Mouse (Mus musculus) thymus, postnatal 25 days (tissue): ENCODE data around the gene Trip12.

ENCODE experiments used
- DNase-seq: peaks from one replicate; pipeline ENCODE4 v3.0.0; 2022

Gene Trip12

GRCm38 (mm10) chr1:84855756-84856155 lies 15.4 kb upstream of the Trip12 start:
- no peak for DNase-seq

GRCm38 (mm10) chr1:84854966-84855365 lies 14.7 kb upstream of the Trip12 start:
- DNase-seq: no peak

GRCm38 (mm10) chr1:84853721-84854120 lies 13.4 kb upstream of the Trip12 start:
- no peak for DNase-seq

GRCm38 (mm10) chr1:84851512-84852235 lies 11.4 kb upstream of the Trip12 start:
- no peak for DNase-seq

DNA sequence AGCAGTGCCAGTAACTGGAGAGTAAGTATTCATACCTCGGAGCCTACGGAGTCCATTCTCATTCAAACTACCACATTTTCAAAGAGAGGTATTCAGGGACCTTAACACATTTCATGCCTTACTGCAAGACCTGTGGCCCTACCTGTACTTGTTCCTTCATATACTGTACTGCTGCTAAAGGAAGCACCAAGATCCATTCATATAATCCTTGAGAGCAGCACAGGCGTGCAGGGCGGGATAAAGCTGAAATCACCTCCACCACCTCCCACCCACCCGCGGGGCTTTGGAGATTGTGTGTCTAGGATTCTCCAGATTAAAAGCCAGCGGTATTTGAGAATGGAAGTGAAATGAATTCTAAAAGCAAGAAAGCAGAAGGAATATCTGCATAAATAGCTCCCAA lies 10.2 kb upstream of the Trip12 start:
- no peak for DNase-seq

DNA sequence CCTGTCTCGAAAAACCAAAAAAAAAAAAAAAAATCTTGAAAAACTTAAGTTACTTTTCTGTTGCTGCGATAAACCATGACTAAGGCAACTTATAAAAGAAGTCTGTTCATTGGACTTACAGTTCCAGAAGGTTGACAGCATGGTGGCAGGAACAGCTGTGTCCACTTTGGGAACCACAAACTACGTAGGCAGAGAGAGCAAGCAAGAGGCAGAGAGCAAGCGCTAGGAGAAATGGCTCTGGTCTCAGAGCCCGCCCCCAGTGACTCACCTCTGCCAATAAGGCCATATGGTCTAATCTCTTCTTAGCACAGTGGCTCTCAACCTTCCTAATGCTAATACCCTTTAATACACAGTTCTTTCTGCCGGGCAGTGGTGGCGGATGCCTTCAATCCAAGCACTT lies 9.5 kb upstream of the Trip12 start:
- DNase-seq: no peak

DNA sequence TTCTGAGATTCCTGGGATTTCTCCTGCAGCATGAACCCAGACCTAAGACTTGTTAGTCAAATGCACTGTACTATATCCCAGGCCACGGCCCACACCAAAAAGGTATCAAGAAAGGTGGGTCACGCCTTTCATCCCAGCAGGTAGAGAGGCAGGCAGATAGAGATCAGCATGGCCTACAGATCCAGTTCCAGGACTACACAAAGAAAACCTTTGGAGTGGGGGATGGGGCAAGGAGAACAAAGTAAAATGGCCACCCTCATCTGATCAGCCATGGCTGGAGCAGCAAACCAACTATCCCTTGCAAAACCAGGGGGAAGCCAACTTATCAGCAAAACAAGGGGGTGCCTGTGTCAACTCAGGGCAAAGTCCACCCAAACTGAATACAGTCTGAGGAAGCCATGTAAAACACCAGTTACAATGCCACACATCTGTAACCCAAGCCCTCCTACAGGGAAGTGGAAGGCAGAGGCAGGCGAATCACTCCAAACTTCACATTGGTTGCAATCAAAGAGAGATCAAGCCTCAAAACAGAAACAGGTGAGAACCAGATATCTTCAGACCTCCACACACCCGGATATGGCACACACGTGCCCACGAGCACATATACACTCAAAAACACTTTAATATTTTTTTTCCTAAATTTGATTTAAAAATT lies 8.6 kb upstream of the Trip12 start:
- no peak for DNase-seq

GRCm38 (mm10) chr1:84848335-84848734 lies 8.0 kb upstream of the Trip12 start:
- DNase-seq: no peak

GRCm38 (mm10) chr1:84847698-84848097 lies 7.4 kb upstream of the Trip12 start:
- DNase-seq: no peak

- no peak for DNase-seq
Measured at GRCm38 (mm10) chr1:84843366-84843765, 3.0 kb upstream of the Trip12 start.

GRCm38 (mm10) chr1:84841061-84841460 lies 745 bp upstream of the Trip12 start:
- DNase-seq: no peak

DNA sequence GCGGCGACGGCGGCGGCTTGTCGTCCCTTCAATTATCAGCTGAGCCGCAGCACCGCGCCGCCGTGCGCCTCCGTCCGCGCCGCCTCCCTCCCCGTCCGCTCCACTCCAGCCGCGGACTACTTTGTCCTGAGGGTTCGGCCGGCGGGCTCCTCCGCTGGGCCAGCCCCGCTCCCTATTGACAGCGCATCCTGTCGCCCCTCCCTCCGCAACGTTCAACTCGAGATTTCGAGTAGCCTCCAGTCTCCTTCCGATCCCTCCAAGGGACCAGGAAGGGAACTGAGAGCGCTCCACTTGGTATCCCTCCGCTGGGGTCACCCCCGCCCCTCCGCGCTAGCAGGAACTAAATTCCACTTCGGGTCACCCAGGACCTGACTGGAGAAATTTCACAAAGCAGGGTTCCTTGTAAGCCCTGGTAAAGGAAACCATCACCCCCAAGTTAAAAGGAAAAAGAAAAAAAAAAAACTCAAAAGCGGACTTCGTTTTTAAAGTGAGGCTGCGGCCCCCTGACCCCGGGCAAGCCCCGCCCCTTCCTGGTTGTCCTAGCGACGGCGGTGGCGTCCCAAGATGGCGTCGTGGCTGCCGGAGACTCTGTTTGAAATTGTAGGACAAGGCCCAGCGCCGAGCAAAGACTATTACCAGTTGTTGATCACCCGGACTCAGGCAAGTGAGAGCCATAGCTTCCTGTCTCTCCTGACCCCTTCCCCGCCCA lies 853 bp downstream of the Trip12 start, which contains the start of gene Fbxo36:
Gene Fbxo36, plus strand, starts transcription at position 533 of the 709 bp plus-strand sequence.
- peak; percentile 92 for DNase-seq

DNA sequence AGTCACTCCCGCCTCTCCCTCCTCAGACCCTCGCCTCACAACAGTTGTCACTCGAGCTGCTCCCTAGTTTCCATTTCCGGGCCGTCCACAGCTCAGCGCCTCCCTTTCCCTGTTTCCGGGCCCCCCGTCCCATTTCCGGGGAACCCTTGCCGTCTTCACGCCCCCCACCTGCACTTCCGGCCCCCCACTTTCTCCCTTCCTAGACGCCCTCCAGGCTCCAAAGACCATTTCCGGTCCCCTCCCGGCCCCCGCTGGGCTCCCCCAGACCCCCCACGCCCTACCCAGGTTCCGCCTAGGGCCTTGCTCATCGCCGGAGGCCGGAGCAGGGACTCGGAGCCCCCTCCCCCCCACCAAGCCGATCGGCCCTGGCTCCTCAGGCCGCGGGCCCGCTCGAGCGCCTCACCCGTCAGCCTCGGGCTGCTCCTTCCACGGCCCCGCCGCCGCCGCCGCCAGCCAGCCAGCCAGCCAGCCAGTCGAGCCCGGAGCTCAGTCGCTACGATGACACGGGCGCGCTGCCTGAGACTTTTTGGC lies 1.6 kb downstream of the Trip12 start:
- peak; percentile 88 for DNase-seq

DNA sequence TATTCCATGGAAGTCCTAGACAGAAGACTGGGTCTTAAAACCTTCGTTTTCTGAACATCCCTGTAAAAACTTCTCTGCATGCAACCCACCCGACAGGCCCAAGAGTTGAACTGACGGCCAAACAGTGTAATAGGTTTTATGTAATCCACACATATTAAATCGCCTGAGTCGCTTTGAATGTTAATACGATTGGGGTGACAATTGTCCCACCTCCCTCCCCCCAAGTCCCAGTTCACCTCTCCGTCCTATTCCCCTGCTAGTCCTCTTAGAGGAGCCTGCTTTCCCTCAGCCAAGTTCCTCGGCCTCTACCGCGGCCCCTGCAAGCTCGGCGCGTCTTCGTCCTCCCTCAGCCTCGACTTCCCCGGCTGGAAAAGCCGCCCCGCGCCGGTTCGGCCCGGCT lies 2.2 kb downstream of the Trip12 start:
- DNase-seq: no peak

DNA sequence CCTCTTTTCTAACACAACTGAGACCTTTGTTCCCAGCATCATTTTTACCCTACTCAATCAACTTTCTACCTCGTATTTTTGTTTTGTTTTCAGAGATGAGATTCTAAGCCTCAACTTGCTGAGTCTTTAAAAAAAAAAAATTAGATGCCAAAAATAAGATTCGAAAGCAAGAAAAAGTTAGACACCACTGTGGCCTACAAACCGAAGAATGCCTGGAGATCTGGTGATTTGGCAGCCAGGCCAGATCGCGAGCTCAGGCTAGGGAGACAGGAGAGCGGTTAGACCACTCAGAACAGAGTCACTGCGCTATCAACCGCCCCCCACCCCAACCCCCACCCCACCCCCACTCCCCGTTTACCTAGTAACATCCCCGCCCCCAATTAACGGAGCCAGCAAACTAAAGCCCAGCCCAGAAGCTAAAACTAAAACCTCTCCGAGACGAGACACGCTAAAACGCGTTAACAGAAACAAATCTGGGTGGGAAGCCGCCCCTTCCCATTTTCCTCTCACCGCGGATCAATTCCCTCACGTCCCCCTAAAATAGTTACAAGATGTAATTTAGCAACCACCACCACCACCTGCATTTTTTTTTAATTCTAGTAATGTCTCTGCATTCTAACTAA lies 2.7 kb downstream of the Trip12 start:
- no peak for DNase-seq

DNA sequence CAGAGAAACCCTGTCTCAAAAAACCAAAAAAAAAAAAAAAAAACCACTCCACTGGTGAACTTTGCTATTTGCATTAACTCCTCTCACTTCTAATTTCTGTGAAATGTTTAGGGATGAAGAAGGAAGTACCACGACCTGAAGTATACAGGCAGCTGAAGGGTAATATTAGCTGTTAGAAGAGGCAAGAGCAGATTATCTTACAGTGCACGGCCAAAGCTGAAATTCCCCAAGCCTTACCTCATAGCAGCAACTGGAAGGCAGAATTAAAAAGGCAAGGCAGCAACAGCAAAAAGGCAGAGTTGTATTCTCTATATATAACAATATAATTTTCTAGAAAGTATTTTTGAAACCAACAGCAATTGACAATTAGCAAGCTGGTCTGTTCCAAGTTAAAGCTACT lies 15.2 kb downstream of the Trip12 start:
- DNase-seq: no peak

DNA sequence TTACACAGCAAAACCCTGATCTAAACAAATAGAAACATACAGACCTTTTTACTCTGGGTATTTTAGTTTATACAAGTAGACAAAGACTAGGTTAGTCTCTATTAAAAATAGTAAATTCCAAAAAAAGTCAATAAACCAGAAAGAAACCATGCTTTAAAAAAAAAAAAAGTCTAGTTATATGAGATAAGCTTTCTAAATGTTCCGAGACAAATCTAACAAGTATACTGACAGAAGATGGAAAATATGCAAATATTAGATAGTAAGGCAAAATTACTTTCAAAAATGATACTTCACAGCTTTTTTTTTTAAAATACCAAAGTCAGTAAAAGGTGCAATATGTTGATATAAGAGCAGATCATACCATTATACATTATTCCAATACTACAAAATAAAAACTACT lies 22.7 kb downstream of the Trip12 start:
- DNase-seq: no peak

GRCm38 (mm10) chr1:84803788-84804187 lies 36.5 kb downstream of the Trip12 start:
- no peak for DNase-seq

DNA sequence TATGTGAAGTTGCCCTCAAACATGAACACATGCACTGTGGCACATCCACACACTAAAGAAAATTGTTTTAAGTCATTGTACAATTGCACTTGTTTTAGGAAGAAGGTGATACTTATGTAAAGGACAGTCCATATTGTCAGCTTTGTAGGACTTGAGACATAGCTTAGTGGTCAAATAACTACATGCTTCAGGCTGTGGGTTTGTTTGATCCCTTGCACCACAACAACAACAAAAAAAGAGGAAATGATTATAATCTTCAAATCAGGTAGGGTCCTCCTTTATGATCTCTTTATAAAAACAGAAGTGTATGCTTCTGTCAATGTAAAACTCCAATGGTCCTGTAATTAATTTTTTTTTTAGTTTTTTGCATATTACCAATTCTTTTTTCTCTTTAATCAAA lies 41.1 kb downstream of the Trip12 start:
- no peak for DNase-seq

DNA sequence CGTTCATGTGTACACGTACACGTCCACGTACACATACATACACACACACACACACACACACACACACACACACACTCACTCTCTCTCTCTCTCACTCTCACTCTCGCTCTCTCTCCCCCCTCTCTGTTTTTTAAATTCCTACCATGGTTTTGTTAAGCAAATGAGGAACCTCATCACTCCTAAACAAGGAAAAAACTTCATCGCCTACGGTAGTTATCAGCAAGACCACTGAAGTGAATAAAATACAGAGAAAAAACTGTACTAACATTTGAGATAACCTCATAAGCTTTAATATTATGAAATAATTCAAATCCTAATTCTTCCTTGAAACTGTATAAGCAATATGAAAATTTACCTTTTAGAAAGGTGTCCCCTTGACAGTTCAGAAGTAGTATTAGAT lies 45.0 kb downstream of the Trip12 start:
- DNase-seq: no peak

DNA sequence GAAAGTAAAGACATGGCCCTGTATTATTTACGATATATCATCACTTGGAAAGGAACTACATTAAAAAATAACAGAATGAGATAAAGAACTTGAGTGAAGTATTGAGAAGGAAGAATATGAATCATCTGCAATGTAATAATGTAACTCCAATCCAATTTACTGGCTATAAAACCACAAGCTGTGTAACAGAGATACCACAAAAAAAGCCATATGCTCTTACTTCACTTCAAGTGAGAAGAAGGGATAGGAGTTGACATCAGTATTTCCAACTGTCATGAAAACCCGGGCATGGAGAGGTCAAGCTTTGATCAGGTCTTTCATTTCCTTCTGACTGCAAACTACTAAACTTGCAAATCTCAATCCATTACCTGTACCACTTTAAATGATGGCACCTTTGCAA lies 48.9 kb downstream of the Trip12 start:
- DNase-seq: no peak

DNA sequence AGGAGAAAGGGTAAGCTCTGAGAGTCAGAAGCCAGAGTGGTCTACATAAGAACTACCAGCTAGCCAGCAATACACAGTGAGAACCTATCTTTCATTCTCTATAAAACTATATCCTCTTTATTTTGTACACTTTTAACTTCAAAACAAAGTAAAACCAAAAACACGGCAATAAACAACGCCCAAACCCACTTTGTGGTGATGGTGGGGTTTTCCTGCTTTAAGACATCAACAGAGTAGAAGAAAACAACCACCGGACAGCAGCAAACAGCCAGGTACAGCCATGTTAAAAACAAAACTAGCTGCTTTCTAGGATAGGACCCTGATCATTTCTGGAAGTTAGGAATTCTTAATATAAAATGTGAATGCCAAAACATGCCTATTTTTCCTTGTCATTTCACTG lies 59.7 kb downstream of the Trip12 start:
- DNase-seq: no peak

DNA sequence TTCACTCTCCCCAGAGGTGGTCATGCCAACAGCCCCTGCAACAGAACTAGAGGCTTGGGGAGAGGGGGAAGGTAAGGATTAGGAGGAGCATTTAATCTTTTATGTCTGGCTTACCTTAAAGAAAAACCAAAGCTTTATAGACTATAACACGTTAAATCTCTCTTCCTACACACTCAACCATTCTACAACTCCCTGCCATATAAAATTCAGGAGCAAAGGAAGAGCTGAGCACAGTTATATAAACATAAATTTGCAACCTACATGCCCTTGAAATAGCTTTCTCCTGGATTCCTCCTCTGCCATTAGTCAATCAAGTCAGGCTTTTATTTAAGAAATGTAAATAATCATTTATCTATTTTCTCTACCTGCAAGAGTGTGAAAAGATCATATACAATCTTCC lies 62.9 kb downstream of the Trip12 start:
- DNase-seq: no peak
